Mouse (Mus musculus): ENCODE data around the gene P2rx1. TPM values are rescaled to one million over a fixed set of nuclear protein-coding genes. Genes with fewer than 3 reads are reported as not detected.

The P2rx1 gene
- polyA plus RNA-seq, 1 experiment from 2014 or later, result 0.80 TPM

- WGBS (ENCODE audit: missing documents), result 100% methylated on average over 1 of the region's 1 CpGs
- peaks cover 55% of the 10 kb centered on the region for H3K36me3 ChIP-seq (ENCODE audit: inconsistent target)
Measured at GRCm38 (mm10) chr11:73052795-73053194, 53.9 kb downstream of the P2rx1 start.

GRCm38 (mm10) chr11:73057701-73058100, 58.8 kb downstream of the P2rx1 start:
- Histone ChIP-seq H3K4me3 (ENCODE audit: inconsistent target) (no peak overlapping the region), H3K27ac (no peak overlapping the region), H3K79me2 (ENCODE audit: inconsistent target) (peaks cover 26% of the 10 kb centered on the region; the same call in 1 of the 2 replicates), H3K36me3 (ENCODE audit: inconsistent target) (peaks cover 66% of the 10 kb centered on the region)
- WGBS (ENCODE audit: missing documents), result 87% methylated on average over 5 of the region's 5 CpGs

More at GRCm38 (mm10) chr11:73052795-73053194, 53.9 kb downstream of the P2rx1 start:
- H3K79me2 ChIP-seq (ENCODE audit: inconsistent target), result peaks cover 42% of the 10 kb centered on the region
- no peak overlapping the region for H3K27ac ChIP-seq
- H3K4me3 ChIP-seq (ENCODE audit: inconsistent target), result no peak overlapping the region

- H3K79me2 ChIP-seq (ENCODE audit: inconsistent target), result peaks cover 26% of the 10 kb centered on the region; the same call in 1 of the 2 replicates
- H3K4me3 ChIP-seq (ENCODE audit: inconsistent target), result no peak overlapping the region
- peaks cover 51% of the 10 kb centered on the region for H3K36me3 ChIP-seq (ENCODE audit: inconsistent target)
- 90% methylated on average over 3 of the region's 3 CpGs for WGBS (ENCODE audit: missing documents)
- H3K27ac ChIP-seq, result no peak overlapping the region
Measured at GRCm38 (mm10) chr11:73059630-73060029, 60.7 kb downstream of the P2rx1 start.

- Histone ChIP-seq H3K36me3 (ENCODE audit: inconsistent target) (peaks cover 43% of the 10 kb centered on the region), H3K79me2 (ENCODE audit: inconsistent target) (peaks cover 23% of the 10 kb centered on the region; the same call in 1 of the 2 replicates), H3K4me3 (ENCODE audit: inconsistent target) (no peak overlapping the region), H3K27ac (no peak overlapping the region)
- WGBS (ENCODE audit: missing documents), result 97% methylated on average over 3 of the region's 3 CpGs
Measured at GRCm38 (mm10) chr11:73061413-73061812, 62.5 kb downstream of the P2rx1 start.

Other genes starting within 250 kb of the P2rx1 start
- 5.2 to 8.9 TPM (median 5.4 TPM) in 3 replicates for gene Cyb5d2, start 203.0 kb upstream of the P2rx1 start, polyA plus RNA-seq (2018)
- gene Zzef1, start 202.9 kb upstream of the P2rx1 start, polyA plus RNA-seq (2018), result 13.0 to 20.3 TPM (median 16.1 TPM) in 3 replicates
- gene Atp2a3, start 37.9 kb upstream of the P2rx1 start, polyA plus RNA-seq (2018), result 5.0 to 11.9 TPM (median 5.1 TPM) in 3 replicates
- gene Camkk1, start 19.9 kb downstream of the P2rx1 start, polyA plus RNA-seq (2018), result not detected in 3 replicates
- 4.9 to 6.5 TPM (median 4.9 TPM) in 3 replicates for gene Ncbp3, start 48.7 kb downstream of the P2rx1 start, polyA plus RNA-seq (2018)
- 0.04 to 0.10 TPM in 2 of 3 replicates, not detected in the other for gene Itgae, start 91.5 kb downstream of the P2rx1 start, polyA plus RNA-seq (2018)
- 3.7 to 6.3 TPM (median 4.0 TPM) in 3 replicates for gene Haspin, start 139.2 kb downstream of the P2rx1 start, polyA plus RNA-seq (2018)
- gene P2rx5, start 161.3 kb downstream of the P2rx1 start, polyA plus RNA-seq (2018), result 0.08 to 0.42 TPM in 2 of 3 replicates, not detected in the other
- 17.6 to 52.2 TPM (median 32.5 TPM) in 3 replicates for gene Emc6, start 177.9 kb downstream of the P2rx1 start, polyA plus RNA-seq (2018)
- 31.5 to 54.1 TPM (median 45.7 TPM) in 3 replicates for gene Tax1bp3, start 178.0 kb downstream of the P2rx1 start, polyA plus RNA-seq (2018)
- 28.3 to 65.1 TPM (median 44.3 TPM) in 3 replicates for gene Ctns, start 199.9 kb downstream of the P2rx1 start, polyA plus RNA-seq (2018)
- 3.1 to 4.5 TPM (median 3.4 TPM) in 3 replicates for gene Shpk, start 200.4 kb downstream of the P2rx1 start, polyA plus RNA-seq (2018)
- gene Trpv1, start 235.2 kb downstream of the P2rx1 start, polyA plus RNA-seq (2018), result not detected in 3 replicates